Mouse (Mus musculus) A20 (cell line): Measurements from ENCODE around the gene Shisal1.

Source experiments
- DNase-seq: peaks from one replicate; pipeline ENCODE4 v3.0.0-alpha.2; 2011; ENCODE audit warnings: low read depth, low spot score

The Shisal1 gene

GRCm38 (mm10) chr15:84427624-84428023 is 19.3 kb downstream of the Shisal1 start:
- DNase-seq, result no peak

GRCm38 (mm10) chr15:84425733-84426132 is 21.2 kb downstream of the Shisal1 start:
- no peak for DNase-seq

GRCm38 (mm10) chr15:84423781-84424180 is 23.1 kb downstream of the Shisal1 start:
- DNase-seq, result no peak

- no peak for DNase-seq
Measured at GRCm38 (mm10) chr15:84418266-84418610, 28.7 kb downstream of the Shisal1 start.

GRCm38 (mm10) chr15:84417592-84418265 is 29.2 kb downstream of the Shisal1 start:
- no peak for DNase-seq

- no peak for DNase-seq
Measured at GRCm38 (mm10) chr15:84417017-84417416, 29.9 kb downstream of the Shisal1 start.

GRCm38 (mm10) chr15:84414040-84414848 is 32.7 kb downstream of the Shisal1 start:
- DNase-seq, result no peak

GRCm38 (mm10) chr15:84412409-84412808 is 34.5 kb downstream of the Shisal1 start:
- peak; percentile 18 for DNase-seq

GRCm38 (mm10) chr15:84410052-84410451 is 36.8 kb downstream of the Shisal1 start:
- DNase-seq, result no peak

- DNase-seq, result no peak
Measured at GRCm38 (mm10) chr15:84408576-84408975, 38.3 kb downstream of the Shisal1 start.

- DNase-seq, result no peak
Measured at GRCm38 (mm10) chr15:84405759-84406158, 41.1 kb downstream of the Shisal1 start.

GRCm38 (mm10) chr15:84403454-84404113 is 43.3 kb downstream of the Shisal1 start:
- DNase-seq, result no peak

GRCm38 (mm10) chr15:84398617-84399016 is 48.3 kb downstream of the Shisal1 start:
- DNase-seq, result no peak

- no peak for DNase-seq
Measured at GRCm38 (mm10) chr15:84397663-84398169, 49.2 kb downstream of the Shisal1 start.

GRCm38 (mm10) chr15:84395341-84396067 is 51.4 kb downstream of the Shisal1 start:
- no peak for DNase-seq

GRCm38 (mm10) chr15:84393341-84393740 is 53.6 kb downstream of the Shisal1 start:
- peak; percentile 36 for DNase-seq

- DNase-seq, result no peak
Measured at GRCm38 (mm10) chr15:84392840-84393239, 54.1 kb downstream of the Shisal1 start.

- DNase-seq, result no peak
Measured at GRCm38 (mm10) chr15:84392131-84392530, 54.8 kb downstream of the Shisal1 start.

GRCm38 (mm10) chr15:84388698-84389131 is 58.2 kb downstream of the Shisal1 start:
- DNase-seq, result no peak

GRCm38 (mm10) chr15:84385995-84386565 is 60.8 kb downstream of the Shisal1 start:
- DNase-seq, result no peak

- DNase-seq, result peak; percentile 83
Measured at GRCm38 (mm10) chr15:84384066-84384465, 62.8 kb downstream of the Shisal1 start.
